Mouse (Mus musculus) embryonic facial prominence, embryonic 11.5 days (tissue): Measurements from ENCODE around the gene Mdga2. TPM values are rescaled to one million over a fixed set of nuclear protein-coding genes. Genes with fewer than 3 reads are reported as not detected.

ENCODE experiments used
- ATAC-seq: fragments of 200-750 bp; cut with Nextera tagmentation; replicated peaks from 2 replicates; pipeline ENCODE4 v1.8.0; 2017; ENCODE audit warnings: low read depth; ENCODE audit not compliant: insufficient number of reproducible peaks, low FRiP score, low TSS enrichment
- DNase-seq: peaks from one replicate; pipeline ENCODE4 v3.0.0-alpha.2; 2015; ENCODE audit warnings: low spot score
- H3K27ac ChIP-seq: fragments of 300-500 bp; sonication (generic); replicated peaks from 2 replicates; pipeline ENCODE4 v1.5.1; 2014; ENCODE audit warnings: mild to moderate bottlenecking, low read depth, low read length, control low read depth
- H3K27me3 ChIP-seq: fragments of 300-500 bp; sonication (generic); 2 replicates; pipeline ENCODE4 v1.6.1; 2014; ENCODE audit warnings: mild to moderate bottlenecking, low read length, moderate library complexity, mixed read lengths; ENCODE audit not compliant: control insufficient read depth, insufficient read depth
- H3K36me3 ChIP-seq: fragments of 300-500 bp; sonication (generic); replicated peaks from 2 replicates; pipeline ENCODE4 v1.6.1; 2014; ENCODE audit warnings: low read depth, mild to moderate bottlenecking, low read length, moderate library complexity, mixed read lengths; ENCODE audit not compliant: control insufficient read depth, insufficient read depth
- H3K4me1 ChIP-seq: fragments of 300-500 bp; sonication (generic); 2 replicates; pipeline ENCODE4 v1.6.1; 2014; ENCODE audit warnings: low read length, mixed read lengths; ENCODE audit not compliant: control insufficient read depth, insufficient read depth
- H3K4me2 ChIP-seq: fragments of 300-500 bp; sonication (generic); 2 replicates; pipeline ENCODE4 v1.6.1; 2014; ENCODE audit warnings: low read depth, mild to moderate bottlenecking, control low read depth, low read length, moderate library complexity
- H3K4me3 ChIP-seq: fragments of 300-500 bp; sonication (generic); 2 replicates; pipeline ENCODE4 v1.5.1; 2014; ENCODE audit warnings: low read depth, low read length, control low read depth
- H3K9ac ChIP-seq: fragments of 300-500 bp; sonication (generic); replicated peaks from 2 replicates; pipeline ENCODE4 v1.6.1; 2014; ENCODE audit warnings: mild to moderate bottlenecking, control low read depth, low read length
- H3K9me3 ChIP-seq: fragments of 300-500 bp; sonication (generic); replicated peaks from 2 replicates; pipeline ENCODE4 v1.6.1; 2016; ENCODE audit warnings: mild to moderate bottlenecking, low read length, inconsistent platforms, mixed read lengths; ENCODE audit not compliant: control insufficient read depth
- WGBS: fragments of 180-500 bp; shearing (Covaris S2); extraction: QIAGEN DNeasy Blood & Tissue Kit; methylation state at CpG from one replicate; pipeline ENCODE4 v1.1.7; 2014; 5-methylcytosine and 5-hydroxymethylcytosine counted together
- polyA plus RNA-seq: library from polyadenylated mRNA; unstranded; fragments of >200 nt; fragmentation: Nextera tagmentation; extraction: Ambion mirVana; gene quantifications from 2 replicates; pipeline ENCODE4 v1.2.1, GENCODE M21; 2014

The Mdga2 gene
- polyA plus RNA-seq, 1 experiment from 2014 or later: 2.0 TPM

DNA sequence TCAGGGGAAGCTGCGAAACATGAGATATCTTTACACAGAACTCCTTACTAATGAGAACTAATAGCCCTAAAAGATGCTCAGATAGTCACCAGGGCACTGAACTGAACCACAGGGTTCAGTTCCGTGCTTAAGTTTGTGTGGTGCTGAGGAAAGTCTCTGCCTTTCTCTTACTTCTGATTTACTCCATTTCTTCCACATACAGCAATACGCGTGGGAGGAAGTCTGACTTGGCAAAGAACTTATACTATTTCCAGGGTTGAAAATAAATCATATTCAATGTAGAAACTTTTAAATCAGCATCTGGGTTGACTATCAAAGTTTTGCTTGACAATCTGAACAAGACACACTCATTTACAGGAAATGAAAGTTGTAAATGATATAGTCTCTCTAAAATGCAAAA, 180.5 kb downstream of the Mdga2 start:
- no peaks in the 10 kb centered on the region for H3K4me1 ChIP-seq
- no peaks in the 10 kb centered on the region for H3K36me3 ChIP-seq
- 84% methylated on average over 4 of the region's 4 CpGs for WGBS
- DNase-seq (no peak), ATAC-seq (no peak)
- H3K27ac ChIP-seq: no peak overlapping the region
- no peak overlapping the region for H3K4me3 ChIP-seq
- no peak overlapping the region for H3K9ac ChIP-seq
- H3K27me3 ChIP-seq: no peaks in the 10 kb centered on the region
- H3K9me3 ChIP-seq: no peaks in the 10 kb centered on the region
- no peak overlapping the region for H3K4me2 ChIP-seq

DNA sequence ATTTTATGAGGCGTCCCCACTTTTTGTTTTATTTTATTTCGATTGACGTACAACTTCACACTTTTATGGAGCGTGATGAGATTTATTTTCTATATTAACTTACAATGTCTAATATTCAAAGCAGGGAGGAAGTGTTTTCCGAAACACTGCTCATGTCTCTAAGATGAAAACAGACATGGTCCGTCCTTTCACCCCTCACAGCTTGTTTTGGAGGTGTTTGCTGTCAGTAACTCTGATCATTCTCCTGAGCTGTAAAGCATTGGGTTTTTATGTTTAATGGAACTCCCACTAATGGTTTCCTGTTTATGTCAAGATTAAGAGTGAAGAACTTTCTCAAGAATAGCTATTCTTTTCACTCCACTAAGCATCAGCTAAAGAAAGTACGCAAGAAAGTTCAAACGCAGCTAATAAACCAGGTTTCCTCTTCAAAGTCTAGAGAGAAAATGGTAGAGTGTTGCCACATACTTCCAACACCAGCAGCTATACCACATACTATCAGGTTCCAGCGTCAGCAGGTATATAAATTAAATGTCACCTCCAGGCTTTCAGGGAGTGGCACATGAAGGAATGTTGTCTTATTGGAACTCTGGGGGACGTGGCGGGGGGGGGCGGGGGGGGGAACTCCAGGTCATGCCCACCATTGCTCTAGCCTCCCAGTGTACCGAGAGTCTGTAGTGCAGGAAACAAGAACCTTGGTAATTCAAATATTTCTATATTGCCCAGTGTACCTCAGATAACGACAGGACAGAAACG, 186.7 kb downstream of the Mdga2 start:
- Histone ChIP-seq H3K4me3 (no peak overlapping the region), H3K27me3 (no peaks in the 10 kb centered on the region), H3K27ac (no peak overlapping the region), H3K36me3 (no peaks in the 10 kb centered on the region), H3K4me2 (no peak overlapping the region), H3K9ac (no peak overlapping the region), H3K4me1 (no peaks in the 10 kb centered on the region), H3K9me3 (no peaks in the 10 kb centered on the region)
- DNase-seq: no peak
- 90% methylated on average over 15 of the region's 15 CpGs for WGBS
- ATAC-seq: no peak

DNA sequence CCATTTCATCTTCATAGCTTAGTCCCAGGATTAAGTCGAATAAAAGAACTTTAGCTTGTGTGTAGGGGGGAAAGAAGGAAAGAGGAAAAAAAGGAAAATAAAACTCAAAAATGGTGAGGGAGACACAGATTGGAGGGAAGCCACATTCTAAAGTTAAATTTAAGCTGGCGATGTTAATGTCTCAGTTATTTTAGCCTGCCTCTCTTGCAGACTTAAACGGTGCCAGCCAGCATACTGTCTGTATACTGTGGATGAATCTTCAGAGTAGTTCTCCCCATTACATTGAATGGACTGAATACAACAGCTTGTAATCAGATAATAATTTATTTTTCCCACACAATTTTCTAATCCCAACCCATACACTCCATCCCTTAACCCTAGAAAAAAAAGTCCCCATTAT, 205.2 kb downstream of the Mdga2 start:
- no peak overlapping the region for H3K4me3 ChIP-seq
- no peaks in the 10 kb centered on the region for H3K9me3 ChIP-seq
- ATAC-seq (no peak), DNase-seq (no peak)
- no peak overlapping the region for H3K9ac ChIP-seq
- WGBS: 81% methylated on average over 3 of the region's 3 CpGs
- no peaks in the 10 kb centered on the region for H3K27me3 ChIP-seq
- H3K4me2 ChIP-seq: no peak overlapping the region
- H3K27ac ChIP-seq: no peak overlapping the region
- H3K36me3 ChIP-seq: no peaks in the 10 kb centered on the region
- H3K4me1 ChIP-seq: no peaks in the 10 kb centered on the region

DNA sequence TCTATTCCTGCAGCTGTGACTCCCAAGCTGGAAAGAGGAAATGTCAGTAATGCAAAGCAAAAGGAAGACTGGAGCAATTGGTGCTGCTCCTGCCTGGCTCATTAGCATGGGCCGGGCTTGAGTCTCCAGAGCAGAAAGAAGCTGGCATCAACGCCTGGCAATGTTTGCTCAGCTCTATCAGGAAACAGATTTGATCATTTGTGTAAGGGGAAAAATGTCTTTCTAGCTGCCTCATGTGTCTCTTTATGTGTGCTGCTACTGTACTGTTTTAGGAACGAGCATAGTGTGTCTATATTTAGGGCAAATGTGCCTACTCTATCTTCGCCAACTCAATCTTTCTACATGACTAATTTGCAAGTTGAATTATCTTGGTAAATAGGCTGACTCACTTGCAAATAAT, 211.0 kb downstream of the Mdga2 start:
- Histone ChIP-seq H3K27ac (no peak overlapping the region), H3K4me1 (no peaks in the 10 kb centered on the region), H3K4me3 (no peak overlapping the region), H3K27me3 (no peaks in the 10 kb centered on the region), H3K36me3 (no peaks in the 10 kb centered on the region), H3K9ac (no peak overlapping the region), H3K4me2 (no peak overlapping the region), H3K9me3 (no peaks in the 10 kb centered on the region)
- no peak for ATAC-seq
- DNase-seq: no peak
- 73% methylated on average over 4 of the region's 4 CpGs for WGBS

DNA sequence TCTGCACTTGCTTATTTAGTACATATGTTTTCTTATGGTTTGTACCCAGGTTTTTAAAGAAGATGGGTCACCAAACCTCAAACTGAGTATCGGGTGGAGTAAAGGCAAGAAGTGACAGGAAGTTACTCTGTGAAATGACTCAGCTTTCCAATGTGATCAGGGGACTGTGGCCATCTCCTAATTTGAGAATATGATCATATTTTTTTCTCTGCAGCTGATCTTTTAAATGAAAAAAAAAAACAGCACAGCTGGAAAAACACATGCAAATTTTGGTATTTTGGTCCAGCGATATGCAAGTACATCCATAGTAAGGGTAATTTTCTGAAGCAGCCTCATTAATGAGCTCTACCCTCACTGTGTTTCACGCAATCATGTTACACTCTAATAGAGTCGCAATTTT, 212.0 kb downstream of the Mdga2 start:
- no peak for DNase-seq
- H3K27ac ChIP-seq: no peak overlapping the region

DNA sequence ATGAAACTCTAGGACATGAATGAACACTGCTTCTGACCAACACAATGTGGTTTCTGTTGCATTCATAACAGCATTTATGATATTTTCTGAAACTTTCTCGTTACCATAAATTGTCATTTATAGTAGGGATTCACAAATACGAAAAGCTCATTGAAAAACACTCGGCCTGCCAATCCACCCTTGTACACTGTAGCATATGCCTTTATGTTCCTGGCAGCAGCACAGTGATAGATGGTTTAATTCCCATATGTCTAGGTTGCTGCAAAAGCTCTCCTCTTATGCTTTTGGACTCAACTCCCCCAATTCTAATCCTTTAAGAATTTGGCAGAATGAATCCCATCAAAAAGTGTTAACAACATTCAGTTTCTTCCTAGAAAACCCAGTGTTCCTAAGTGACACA, 213.2 kb downstream of the Mdga2 start:
- DNase-seq (no peak), ATAC-seq (no peak)
- Histone ChIP-seq H3K4me2 (no peak overlapping the region), H3K36me3 (no peaks in the 10 kb centered on the region), H3K27me3 (no peaks in the 10 kb centered on the region), H3K9ac (no peak overlapping the region), H3K4me3 (no peak overlapping the region), H3K27ac (no peak overlapping the region), H3K9me3 (no peaks in the 10 kb centered on the region), H3K4me1 (no peaks in the 10 kb centered on the region)
- 84% methylated on average over 3 of the region's 3 CpGs for WGBS

More for the DNA sequence above, 212.0 kb downstream of the Mdga2 start:
- Histone ChIP-seq H3K4me2 (no peak overlapping the region), H3K4me3 (no peak overlapping the region), H3K4me1 (no peaks in the 10 kb centered on the region), H3K9ac (no peak overlapping the region), H3K9me3 (no peaks in the 10 kb centered on the region), H3K27me3 (no peaks in the 10 kb centered on the region), H3K36me3 (no peaks in the 10 kb centered on the region)
- no peak for ATAC-seq
- WGBS: 88% methylated on average over 4 of the region's 4 CpGs

DNA sequence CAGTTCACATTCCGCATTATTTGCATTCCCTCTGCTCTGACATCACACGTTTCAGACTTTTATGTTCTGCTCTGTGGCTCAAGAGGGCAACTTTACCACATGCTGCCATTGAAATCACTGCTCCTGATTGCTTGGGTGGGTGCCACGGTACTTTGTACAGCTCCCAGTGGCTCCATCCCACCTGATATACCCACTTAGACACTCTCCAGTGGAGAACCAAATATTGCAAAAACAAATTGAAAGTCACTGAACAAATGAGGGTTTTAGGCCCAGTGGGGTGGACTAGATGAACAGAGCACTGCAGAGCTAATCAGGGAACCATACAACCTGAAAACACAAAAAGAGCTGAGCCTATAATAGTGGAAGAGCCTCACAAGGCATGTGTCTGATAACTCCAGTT, 268.2 kb downstream of the Mdga2 start:
- Histone ChIP-seq H3K4me1 (no peaks in the 10 kb centered on the region), H3K27ac (no peak overlapping the region), H3K36me3 (no peaks in the 10 kb centered on the region), H3K9ac (no peak overlapping the region), H3K27me3 (no peaks in the 10 kb centered on the region), H3K4me2 (no peak overlapping the region), H3K9me3 (no peaks in the 10 kb centered on the region), H3K4me3 (no peak overlapping the region)
- DNase-seq: no peak
- no peak for ATAC-seq
- WGBS: 82% methylated on average over 3 of the region's 3 CpGs

DNA sequence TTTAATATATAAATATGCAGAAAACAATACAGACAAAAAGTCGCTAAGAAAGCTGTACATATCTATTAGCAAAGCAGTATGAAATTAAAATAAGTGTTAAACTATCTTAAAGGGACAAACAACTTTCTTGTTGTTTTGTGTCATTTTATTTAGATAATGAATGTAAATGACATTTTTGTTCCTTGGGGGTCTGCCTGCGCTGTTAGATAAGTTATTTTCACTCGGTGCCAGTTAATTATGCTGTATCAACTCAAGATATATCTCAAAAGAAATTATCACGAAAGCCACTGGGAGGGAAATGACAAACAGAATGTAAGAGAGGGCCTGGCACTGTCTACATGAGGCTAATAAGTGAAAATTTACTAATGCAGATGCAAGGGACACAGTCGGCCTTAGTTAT, 306.6 kb downstream of the Mdga2 start:
- no peaks in the 10 kb centered on the region for H3K9me3 ChIP-seq
- no peak overlapping the region for H3K9ac ChIP-seq
- H3K4me3 ChIP-seq: no peak overlapping the region
- H3K4me2 ChIP-seq: no peak overlapping the region
- no peak for DNase-seq
- 88% methylated on average over 5 of the region's 5 CpGs for WGBS
- H3K27ac ChIP-seq: no peak overlapping the region
- ATAC-seq: no peak
- H3K27me3 ChIP-seq: no peaks in the 10 kb centered on the region
- no peaks in the 10 kb centered on the region for H3K36me3 ChIP-seq
- H3K4me1 ChIP-seq: no peaks in the 10 kb centered on the region
